Mouse (Mus musculus) lung, embryonic 15.5 days (tissue): ENCODE results near the gene Il25. TPM values are rescaled to one million over a fixed set of nuclear protein-coding genes. Genes with fewer than 3 reads are reported as not detected.
"Not testable (repeated sequence)": the region's sequence is repeated elsewhere in the genome, so short reads cannot be mapped to it uniquely, and the experiment has no call there.

Experiments
- ATAC-seq: fragments of 200-750 bp; cut with Nextera tagmentation; 2 replicates; pipeline ENCODE4 v1.8.0; 2017; ENCODE audit warnings: moderate number of reproducible peaks, borderline replicate concordance; ENCODE audit not compliant: low FRiP score, low TSS enrichment; ENCODE audit errors: extremely low read depth
- H3K27ac ChIP-seq: fragments of 300-500 bp; sonication (generic); 2 replicates; pipeline ENCODE4 v1.5.1; 2015; ENCODE audit warnings: moderate library complexity, mild to moderate bottlenecking, inconsistent platforms
- H3K27me3 ChIP-seq: fragments of 300-500 bp; sonication (generic); 2 replicates; pipeline ENCODE4 v1.6.1; 2015; ENCODE audit warnings: inconsistent platforms
- H3K36me3 ChIP-seq: fragments of 300-500 bp; sonication (generic); 2 replicates; pipeline ENCODE4 v1.6.1; 2015; ENCODE audit warnings: inconsistent platforms
- H3K4me1 ChIP-seq: fragments of 300-500 bp; sonication (generic); 2 replicates; pipeline ENCODE4 v1.6.1; 2015; ENCODE audit warnings: inconsistent platforms
- H3K4me2 ChIP-seq: fragments of 300-500 bp; sonication (generic); 2 replicates; pipeline ENCODE4 v1.6.1; 2015; ENCODE audit warnings: inconsistent platforms, mild to moderate bottlenecking, moderate library complexity
- H3K4me3 ChIP-seq: fragments of 300-500 bp; sonication (generic); 2 replicates; pipeline ENCODE4 v1.5.1; 2015; ENCODE audit warnings: mild to moderate bottlenecking, inconsistent platforms
- H3K9ac ChIP-seq: fragments of 300-500 bp; sonication (generic); 2 replicates; pipeline ENCODE4 v1.6.1; 2015; ENCODE audit warnings: inconsistent platforms
- H3K9me3 ChIP-seq: fragments of 300-500 bp; sonication (generic); 2 replicates; pipeline ENCODE4 v1.6.1; 2016; ENCODE audit warnings: inconsistent platforms
- WGBS: fragments of 180-500 bp; shearing (Covaris S2); methylation state at CpG from one replicate; pipeline ENCODE4 v1.1.7; 2015; 5-methylcytosine and 5-hydroxymethylcytosine counted together
- polyA plus RNA-seq: library from polyadenylated mRNA; unstranded; fragments of >200 nt; fragmentation: Nextera tagmentation; extraction: Ambion mirVana; gene quantifications from 2 replicates; pipeline ENCODE4 v1.2.1, GENCODE M21; 2015

Gene Il25
- polyA plus RNA-seq, 1 experiment from 2014 or later, result 0.19 TPM

DNA sequence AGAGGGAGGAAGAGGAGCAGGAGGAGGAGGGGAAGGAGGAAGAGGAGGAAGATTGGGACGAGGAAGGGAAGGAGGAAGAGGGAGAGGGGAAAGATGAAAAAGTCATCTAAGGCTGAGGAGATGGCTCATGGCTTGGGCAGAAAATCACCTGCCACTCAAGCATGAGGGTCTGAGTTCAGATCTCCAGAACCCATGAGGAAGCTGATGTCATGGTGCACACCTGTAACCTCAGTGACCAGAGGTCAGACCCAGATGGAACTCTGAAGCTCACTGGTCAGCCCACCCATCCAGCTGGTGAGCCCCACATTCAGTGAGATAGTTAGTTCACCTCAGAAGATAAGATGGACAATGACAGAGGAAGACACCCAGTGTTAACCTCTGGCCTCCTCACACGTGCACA is 12.4 kb downstream of the Il25 start:
- Histone ChIP-seq H3K36me3 (no peaks in the 10 kb centered on the region), H3K27ac (no peak overlapping the region)
- WGBS, result 64% methylated on average over 2 of the region's 2 CpGs

DNA sequence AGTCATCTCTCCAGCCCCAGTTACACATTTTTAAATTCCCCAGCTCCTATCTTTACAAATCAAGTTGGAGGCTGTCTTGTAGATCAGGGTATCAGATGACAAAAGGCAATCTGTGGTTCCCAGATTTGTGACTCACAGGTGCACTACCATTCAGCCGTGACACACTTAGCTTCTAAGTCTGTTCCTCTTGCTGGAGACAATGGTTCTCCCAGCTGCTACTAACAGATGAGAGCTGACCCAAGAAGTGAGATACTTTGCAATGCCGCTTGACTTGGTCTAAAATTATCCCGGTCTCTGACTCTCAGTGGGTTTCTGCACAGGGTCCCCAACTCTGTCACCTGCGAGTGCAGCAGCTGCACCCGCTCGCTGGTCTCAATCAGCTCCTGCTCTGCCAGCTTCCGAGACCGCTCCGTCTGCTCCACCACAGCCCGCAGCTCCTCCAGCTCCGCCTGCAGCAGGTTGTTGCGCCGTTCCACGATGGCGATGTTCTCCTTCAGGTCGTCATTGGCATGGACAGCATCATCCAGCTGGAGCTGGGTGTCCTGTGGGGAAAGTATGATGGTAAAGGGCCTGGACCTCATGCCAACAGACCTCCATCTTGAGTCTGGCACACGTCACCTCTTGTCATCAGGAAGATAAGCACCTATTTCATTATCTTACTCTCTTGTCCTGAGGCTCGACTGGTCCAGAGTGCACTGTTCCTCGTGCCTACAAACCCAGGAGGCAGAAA is 13.6 kb downstream of the Il25 start:
- no peak overlapping the region for H3K4me3 ChIP-seq
- no peaks in the 10 kb centered on the region for H3K9me3 ChIP-seq
- H3K4me1 ChIP-seq, result no peaks in the 10 kb centered on the region
- no peaks in the 10 kb centered on the region for H3K36me3 ChIP-seq
- no peak overlapping the region for H3K9ac ChIP-seq
- 0 out of 2 replicates have a peak, but pooled peaks cover 2% of the 10 kb centered on the region for H3K27me3 ChIP-seq
- WGBS, result 72% methylated on average over 19 of the region's 19 CpGs
- no peak overlapping the region for H3K4me2 ChIP-seq
- ATAC-seq, result no peak
- no peak overlapping the region for H3K27ac ChIP-seq

More for the DNA sequence above, 12.4 kb downstream of the Il25 start:
- ATAC-seq, result no peak
- no peak overlapping the region for H3K4me2 ChIP-seq
- H3K9ac ChIP-seq, result no peak overlapping the region
- 0 out of 2 replicates have a peak, but pooled peaks cover 2% of the 10 kb centered on the region for H3K27me3 ChIP-seq
- H3K9me3 ChIP-seq, result no peaks in the 10 kb centered on the region
- H3K4me1 ChIP-seq, result peaks cover 2% of the 10 kb centered on the region; the same call in 1 of the 2 replicates
- no peak overlapping the region for H3K4me3 ChIP-seq

DNA sequence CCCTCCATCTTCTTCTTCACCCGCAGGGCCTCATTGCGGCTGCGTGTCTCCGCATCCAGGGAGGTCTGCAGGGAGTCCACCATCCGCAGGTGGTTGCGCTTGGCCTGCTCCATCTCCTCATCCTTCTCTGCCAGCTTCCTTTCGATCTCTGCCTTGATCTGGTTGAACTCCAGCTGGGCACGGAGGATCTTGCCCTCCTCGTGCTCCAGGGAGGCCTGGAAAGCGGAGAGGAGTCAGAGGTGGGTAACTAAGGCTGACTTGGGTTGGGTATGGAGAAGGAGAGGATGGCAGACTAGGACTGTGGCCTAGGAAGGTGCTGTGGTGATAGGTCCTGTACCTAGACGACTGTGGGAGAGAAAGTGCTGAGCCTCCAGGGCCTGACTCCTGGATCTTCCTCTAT is 14.5 kb downstream of the Il25 start:
- ATAC-seq, H3K36me3 ChIP-seq, H3K4me3 ChIP-seq, H3K27me3 ChIP-seq, H3K9me3 ChIP-seq, H3K4me2 ChIP-seq, H3K4me1 ChIP-seq, H3K9ac ChIP-seq, H3K27ac ChIP-seq: not testable (repeated sequence)
- WGBS, result 82% methylated on average over 11 of the region's 11 CpGs

DNA sequence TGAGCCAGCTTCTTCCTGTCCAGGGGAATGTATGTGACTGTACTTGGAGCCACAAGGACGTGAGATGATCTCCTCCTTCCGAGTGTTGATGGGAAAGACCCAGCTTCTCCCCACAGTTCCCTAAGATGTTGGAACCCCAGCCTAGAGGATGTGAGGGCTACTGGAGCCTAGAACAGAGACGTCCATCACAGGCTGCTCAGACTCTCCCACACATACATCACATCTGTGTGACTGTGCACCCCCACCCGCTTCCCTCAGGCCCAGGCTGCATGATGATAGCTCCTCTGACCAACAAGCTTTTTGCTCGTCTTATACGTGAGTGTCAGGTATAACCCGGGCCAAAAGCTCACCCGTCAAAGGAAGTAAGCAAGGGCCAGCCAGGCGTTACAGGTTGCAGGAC is 16.3 kb downstream of the Il25 start:
- Histone ChIP-seq H3K9me3 (no peaks in the 10 kb centered on the region), H3K27ac (no peak overlapping the region), H3K4me2 (no peak overlapping the region), H3K4me1 (no peaks in the 10 kb centered on the region), H3K4me3 (no peak overlapping the region), H3K9ac (no peak overlapping the region), H3K27me3 (peaks cover 3% of the 10 kb centered on the region; the same call in 1 of the 2 replicates), H3K36me3 (no peaks in the 10 kb centered on the region)
- 79% methylated on average over 9 of the region's 9 CpGs for WGBS
- no peak for ATAC-seq

DNA sequence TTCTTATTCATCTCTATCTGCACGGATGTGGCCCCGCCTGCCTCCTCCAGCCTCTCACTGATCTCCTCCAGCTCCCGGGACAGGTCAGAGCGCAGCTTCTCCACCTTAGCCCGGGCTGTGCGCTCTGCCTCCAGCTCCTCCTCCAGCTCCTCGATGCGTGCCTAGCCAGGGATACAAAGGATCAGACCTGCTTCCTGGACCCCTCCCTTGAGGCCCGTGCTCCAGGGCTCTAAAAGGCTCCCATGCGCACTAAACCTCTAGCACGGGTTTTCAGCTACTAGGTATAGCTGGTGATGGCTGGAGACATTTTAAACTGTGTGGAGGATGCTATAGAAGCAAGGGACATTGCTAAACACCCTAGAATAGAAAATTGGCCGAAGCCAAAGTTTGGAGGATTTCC is 18.0 kb downstream of the Il25 start:
- Histone ChIP-seq H3K4me3 (no peak overlapping the region), H3K4me2 (no peak overlapping the region), H3K4me1 (no peaks in the 10 kb centered on the region), H3K9me3 (no peaks in the 10 kb centered on the region), H3K27me3 (peaks cover 3% of the 10 kb centered on the region; the same call in 1 of the 2 replicates), H3K27ac (no peak overlapping the region), H3K9ac (no peak overlapping the region), H3K36me3 (no peaks in the 10 kb centered on the region)
- no peak for ATAC-seq
- WGBS, result 54% methylated on average over 12 of the region's 12 CpGs

DNA sequence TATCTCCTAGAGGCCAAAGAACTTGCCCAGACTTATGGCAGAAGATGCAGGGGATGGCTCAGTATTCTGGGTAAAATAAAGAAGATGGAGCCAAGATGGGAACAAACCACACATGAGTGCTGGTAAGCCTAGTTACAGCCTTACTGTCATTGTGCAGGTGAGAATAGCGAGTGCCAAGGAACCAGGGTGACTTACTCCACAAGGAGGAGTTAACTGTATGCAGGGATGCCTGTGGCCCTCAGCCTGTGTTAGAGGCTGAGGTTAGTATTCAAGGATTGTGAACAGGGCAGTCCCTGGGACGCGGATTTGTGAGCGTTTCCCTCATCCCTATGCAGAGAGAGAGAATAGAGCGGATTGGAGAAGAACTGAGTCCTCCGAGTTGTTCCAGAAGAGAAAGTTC is 19.1 kb downstream of the Il25 start:
- 89% methylated on average over 6 of the region's 6 CpGs for WGBS
- no peak for ATAC-seq
- H3K9me3 ChIP-seq, result no peaks in the 10 kb centered on the region
- no peak overlapping the region for H3K9ac ChIP-seq
- H3K27me3 ChIP-seq, result peaks cover 3% of the 10 kb centered on the region; the same call in 1 of the 2 replicates
- H3K27ac ChIP-seq, result no peak overlapping the region
- no peaks in the 10 kb centered on the region for H3K4me1 ChIP-seq
- no peaks in the 10 kb centered on the region for H3K36me3 ChIP-seq
- no peak overlapping the region for H3K4me2 ChIP-seq
- no peak overlapping the region for H3K4me3 ChIP-seq

DNA sequence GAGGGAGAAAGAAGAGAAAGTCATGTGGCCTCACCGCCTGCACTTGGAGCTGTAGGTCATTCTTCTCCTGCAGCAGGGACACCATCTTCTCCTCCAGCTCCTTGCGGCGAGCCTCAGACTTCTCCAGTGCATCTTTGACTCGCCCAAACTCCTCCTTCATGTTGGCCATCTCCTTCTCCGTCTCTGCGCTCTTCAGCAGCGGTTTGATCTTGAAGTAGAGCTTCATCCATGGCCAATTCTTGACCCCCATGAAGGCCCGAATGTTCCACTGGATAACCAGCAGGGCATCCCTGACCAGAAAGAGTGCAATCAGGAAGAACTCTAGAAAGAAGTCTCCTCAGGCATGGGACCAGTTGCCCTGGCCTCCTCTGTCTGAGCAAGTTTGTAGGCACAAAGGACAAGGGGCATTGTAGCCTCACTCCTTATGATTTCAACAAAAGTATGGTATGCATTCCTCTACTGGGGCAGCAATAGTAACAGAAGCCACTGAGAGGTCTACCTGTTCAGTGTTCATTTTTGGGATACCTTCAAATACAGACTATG is 21.2 kb downstream of the Il25 start:
- no peak for ATAC-seq
- no peak overlapping the region for H3K4me3 ChIP-seq
- H3K9me3 ChIP-seq, result no peaks in the 10 kb centered on the region
- WGBS, result 89% methylated on average over 8 of the region's 8 CpGs
- no peaks in the 10 kb centered on the region for H3K36me3 ChIP-seq
- no peak overlapping the region for H3K27ac ChIP-seq
- H3K27me3 ChIP-seq, result peaks cover 3% of the 10 kb centered on the region; the same call in 1 of the 2 replicates
- H3K4me2 ChIP-seq, result no peak overlapping the region
- no peaks in the 10 kb centered on the region for H3K4me1 ChIP-seq
- no peak overlapping the region for H3K9ac ChIP-seq

DNA sequence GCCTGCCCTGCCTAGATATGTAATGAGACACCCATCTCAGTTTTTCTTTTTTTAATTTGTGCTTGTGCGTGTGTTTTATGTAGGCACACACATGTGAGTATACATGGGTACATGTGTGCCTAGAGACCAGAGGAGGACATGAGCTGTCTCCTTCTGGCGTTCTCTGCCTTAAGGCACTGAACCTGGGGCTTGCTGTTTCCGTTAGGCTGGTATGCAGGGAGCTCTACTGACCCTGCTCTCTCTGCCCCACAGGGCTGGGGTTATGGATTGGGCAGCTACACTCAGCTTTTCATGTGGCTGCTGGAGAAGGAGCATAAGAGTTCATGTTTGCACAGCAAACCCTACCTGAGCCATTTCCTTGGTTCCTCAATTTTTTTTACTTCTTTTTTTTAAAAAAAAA is 22.0 kb downstream of the Il25 start:
- Histone ChIP-seq H3K27ac (no peak overlapping the region), H3K27me3 (peaks cover 3% of the 10 kb centered on the region; the same call in 1 of the 2 replicates), H3K4me1 (no peaks in the 10 kb centered on the region), H3K4me2 (no peak overlapping the region), H3K9me3 (no peaks in the 10 kb centered on the region), H3K9ac (no peak overlapping the region), H3K4me3 (no peak overlapping the region), H3K36me3 (no peaks in the 10 kb centered on the region)
- no peak for ATAC-seq
- 68% methylated on average over 3 of the region's 3 CpGs for WGBS

DNA sequence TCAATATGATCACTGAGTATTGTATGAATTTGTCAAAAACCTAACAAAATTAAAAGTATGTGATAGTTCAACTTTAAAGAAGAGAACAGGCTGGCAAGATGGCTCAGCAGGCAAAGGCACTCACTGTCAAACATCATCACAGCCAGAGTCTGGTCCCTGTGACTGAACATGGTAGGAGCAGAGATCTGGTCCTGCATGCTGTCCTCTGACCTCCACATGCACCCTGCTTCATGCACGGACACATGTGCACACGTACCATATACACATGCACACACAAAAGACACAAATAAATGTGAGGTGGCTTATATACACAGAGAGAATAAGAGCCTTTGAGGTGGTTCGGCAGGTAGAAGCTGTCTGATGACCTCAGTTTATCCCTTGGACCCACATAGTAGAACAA is 23.0 kb downstream of the Il25 start:
- Histone ChIP-seq H3K4me3 (no peak overlapping the region), H3K36me3 (no peaks in the 10 kb centered on the region), H3K27me3 (peaks cover 3% of the 10 kb centered on the region; the same call in 1 of the 2 replicates), H3K9me3 (no peaks in the 10 kb centered on the region), H3K27ac (no peak overlapping the region), H3K4me2 (no peak overlapping the region), H3K9ac (no peak overlapping the region), H3K4me1 (no peaks in the 10 kb centered on the region)
- 75% methylated on average over 3 of the region's 3 CpGs for WGBS
- no peak for ATAC-seq

DNA sequence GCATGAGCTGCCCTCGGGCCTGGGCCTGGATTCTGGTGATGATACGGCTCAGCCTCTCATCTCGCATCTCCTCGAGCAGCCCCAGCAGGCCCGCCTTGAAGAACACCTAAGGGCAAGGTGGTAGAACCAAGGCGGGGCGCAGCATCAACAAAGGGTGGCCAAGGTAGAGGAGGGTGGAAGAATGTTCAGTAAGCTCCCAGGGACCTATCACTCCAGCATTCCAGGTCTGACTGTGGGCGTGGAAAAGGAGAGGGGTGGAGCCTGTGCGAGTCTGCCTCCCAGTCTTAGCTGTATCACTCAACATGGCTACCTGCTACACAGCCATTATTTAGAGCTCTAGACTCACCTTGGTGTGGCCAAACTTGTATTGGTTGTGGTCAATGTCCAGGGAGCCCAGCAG is 24.0 kb downstream of the Il25 start:
- ATAC-seq, result 0 out of 2 replicates have a peak, but pooled peaks have one; percentile 35
- no peak overlapping the region for H3K4me2 ChIP-seq
- 78% methylated on average over 9 of the region's 9 CpGs for WGBS
- no peak overlapping the region for H3K9ac ChIP-seq
- no peaks in the 10 kb centered on the region for H3K36me3 ChIP-seq
- H3K27ac ChIP-seq, result no peak overlapping the region
- no peaks in the 10 kb centered on the region for H3K9me3 ChIP-seq
- H3K27me3 ChIP-seq, result peaks cover 2% of the 10 kb centered on the region; the same call in 1 of the 2 replicates
- no peak overlapping the region for H3K4me3 ChIP-seq
- H3K4me1 ChIP-seq, result no peaks in the 10 kb centered on the region

DNA sequence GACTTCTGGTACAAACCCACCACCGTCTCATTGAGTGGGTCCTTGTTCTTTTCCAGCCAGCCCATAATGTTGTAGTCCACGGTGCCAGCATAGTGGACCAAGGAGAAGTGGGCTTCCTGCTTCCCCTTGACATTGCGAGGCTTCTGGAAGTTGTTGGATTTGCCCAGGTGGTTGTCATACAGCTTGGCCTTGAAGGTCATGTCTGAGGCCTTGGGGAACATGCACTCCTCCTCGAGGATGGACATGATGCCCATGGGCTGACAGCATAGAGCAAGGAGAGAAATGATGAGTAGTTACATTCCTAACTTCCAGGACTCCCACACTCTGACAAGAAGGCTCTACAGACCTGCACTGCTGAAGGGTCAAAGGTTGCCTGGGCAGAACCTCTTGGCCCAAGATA is 26.0 kb downstream of the Il25 start:
- 76% methylated on average over 4 of the region's 4 CpGs for WGBS
- H3K4me1 ChIP-seq, result no peaks in the 10 kb centered on the region
- H3K27ac ChIP-seq, result no peak overlapping the region
- no peak overlapping the region for H3K9ac ChIP-seq
- no peaks in the 10 kb centered on the region for H3K9me3 ChIP-seq
- ATAC-seq, result no peak
- H3K36me3 ChIP-seq, result no peaks in the 10 kb centered on the region
- H3K27me3 ChIP-seq, result no peaks in the 10 kb centered on the region
- H3K4me3 ChIP-seq, result no peak overlapping the region
- H3K4me2 ChIP-seq, result no peak overlapping the region

DNA sequence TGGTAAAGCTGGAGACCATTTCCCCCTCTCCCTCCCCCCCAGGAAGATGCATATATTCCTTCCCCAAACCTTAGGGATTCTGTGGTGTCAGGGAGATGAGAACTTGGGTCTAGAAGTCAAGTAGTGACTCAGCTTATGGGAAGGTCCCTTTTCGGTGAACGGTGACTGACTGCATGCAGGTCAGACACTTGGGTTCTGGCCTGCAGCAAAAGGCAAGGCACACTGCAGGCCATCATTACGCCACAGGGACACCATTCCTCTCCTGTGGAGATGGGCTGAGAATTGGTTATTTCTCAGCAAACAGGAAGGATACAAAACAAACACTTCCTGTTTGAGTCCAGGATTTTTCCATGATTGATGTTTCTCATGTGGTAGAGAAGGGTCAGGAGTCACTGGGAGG is 26.7 kb downstream of the Il25 start:
- Histone ChIP-seq H3K4me1 (no peaks in the 10 kb centered on the region), H3K36me3 (no peaks in the 10 kb centered on the region), H3K4me2 (no peak overlapping the region)

More for the DNA sequence above, 26.7 kb downstream of the Il25 start:
- Histone ChIP-seq H3K9ac (no peak overlapping the region), H3K27ac (no peak overlapping the region), H3K27me3 (no peaks in the 10 kb centered on the region), H3K4me3 (no peak overlapping the region), H3K9me3 (no peaks in the 10 kb centered on the region)
- no peak for ATAC-seq
- WGBS, result 80% methylated on average over 3 of the region's 3 CpGs
